Mouse (Mus musculus): Measurements from ENCODE around the gene Ttll5.

DNA sequence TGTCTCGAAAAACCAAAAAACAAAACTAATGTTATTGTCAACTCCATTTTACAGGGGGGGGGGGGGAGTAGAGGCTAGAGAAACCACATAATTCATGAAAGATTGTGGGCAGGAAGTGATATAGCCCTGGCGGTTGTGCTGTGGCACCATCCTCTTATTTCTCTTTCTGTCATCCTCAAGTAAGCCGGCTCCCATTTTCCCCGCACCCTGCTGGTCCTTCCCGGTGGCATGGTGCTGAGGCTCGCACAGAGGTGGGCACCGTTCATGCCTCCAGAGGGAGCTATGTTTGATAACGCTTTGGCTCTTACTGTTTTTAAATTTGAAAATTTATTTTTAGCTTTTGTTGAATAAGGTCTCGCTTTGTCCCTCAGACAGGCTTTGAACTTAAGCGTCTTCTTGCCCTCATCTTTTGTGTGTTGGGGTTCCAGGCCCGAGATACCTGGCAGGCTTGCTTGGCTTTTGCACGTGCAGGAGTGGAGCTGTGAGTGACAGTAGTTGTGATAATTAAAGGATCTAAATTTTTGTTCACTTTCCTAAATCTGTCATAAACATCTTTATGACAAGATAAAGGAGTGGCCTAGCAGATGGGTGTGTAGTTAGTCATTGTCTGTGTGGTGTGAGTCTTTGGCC, 15.0 kb downstream of the Ttll5 start:
- TF ChIP-seq FLI1 (IDR thresholded peaks at IDR 0.05; ENCODE audit: low read length), result no peak
- TF ChIP-seq GATA1 (IDR thresholded peaks at IDR 0.05; ENCODE audit: borderline replicate concordance, low read length), result no peak
